Mouse (Mus musculus) ES-Bruce4 (cell line): Measurements from ENCODE around the gene Lama4. TPM values are rescaled to one million over a fixed set of nuclear protein-coding genes. Genes with fewer than 3 reads are reported as not detected.

Experiments used
- H3K27ac ChIP-seq: 2 replicates; pipeline ENCODE4 v1.5.1; 2012; ENCODE audit warnings: low read length, inconsistent platforms; ENCODE audit not compliant: insufficient read depth
- H3K27me3 ChIP-seq: 2 replicates; pipeline ENCODE4 v1.6.1; 2012; ENCODE audit warnings: mild to moderate bottlenecking, low read length, inconsistent platforms; ENCODE audit not compliant: control insufficient read depth, poor library complexity, insufficient read depth, severe bottlenecking
- H3K36me3 ChIP-seq: 2 replicates; pipeline ENCODE4 v1.6.1; 2012; ENCODE audit warnings: inconsistent platforms, mild to moderate bottlenecking, low read length, moderate library complexity; ENCODE audit not compliant: control insufficient read depth, poor library complexity, insufficient read depth, severe bottlenecking
- H3K4me1 ChIP-seq: one replicate; pipeline ENCODE4 v1.8.1; 2011; ENCODE audit warnings: low read length; ENCODE audit not compliant: control insufficient read depth, insufficient read depth
- H3K4me3 ChIP-seq: 2 replicates; pipeline ENCODE4 v1.5.1; 2011; ENCODE audit warnings: low read depth, mild to moderate bottlenecking, low read length
- H3K9ac ChIP-seq: 2 replicates; pipeline ENCODE4 v1.6.1; 2012; ENCODE audit warnings: low read depth, mild to moderate bottlenecking, inconsistent platforms; ENCODE audit not compliant: poor library complexity, severe bottlenecking
- H3K9me3 ChIP-seq: replicated peaks from 2 replicates; pipeline ENCODE4 v1.6.1; 2012; ENCODE audit warnings: mild to moderate bottlenecking, low read length, inconsistent platforms; ENCODE audit not compliant: control insufficient read depth, poor library complexity, insufficient read depth, severe bottlenecking
- CTCF ChIP-seq: IDR thresholded peaks from one replicate; pipeline ENCODE4 v1.8.1; 2011; ENCODE audit warnings: low read depth, low read length
- EP300 ChIP-seq: IDR thresholded peaks from 2 replicates; pipeline ENCODE4 v1.6.1; 2011; ENCODE audit warnings: low read depth, low read length; ENCODE audit not compliant: insufficient read depth
- POLR2A ChIP-seq: IDR thresholded peaks from one replicate; pipeline ENCODE4 v1.8.1; 2011; ENCODE audit warnings: low read length; ENCODE audit not compliant: insufficient read depth
- polyA plus RNA-seq: library from polyadenylated mRNA; stranded (reverse); fragments of >200 nt; gene quantifications from 2 replicates; pipeline ENCODE4 v1.2.4, GENCODE M21; 2011; ENCODE audit warnings: low read depth; ENCODE audit not compliant: missing spikeins, insufficient read depth, insufficient read length

Gene Lama4
- polyA plus RNA-seq, 1 experiment: 1.7 TPM

DNA sequence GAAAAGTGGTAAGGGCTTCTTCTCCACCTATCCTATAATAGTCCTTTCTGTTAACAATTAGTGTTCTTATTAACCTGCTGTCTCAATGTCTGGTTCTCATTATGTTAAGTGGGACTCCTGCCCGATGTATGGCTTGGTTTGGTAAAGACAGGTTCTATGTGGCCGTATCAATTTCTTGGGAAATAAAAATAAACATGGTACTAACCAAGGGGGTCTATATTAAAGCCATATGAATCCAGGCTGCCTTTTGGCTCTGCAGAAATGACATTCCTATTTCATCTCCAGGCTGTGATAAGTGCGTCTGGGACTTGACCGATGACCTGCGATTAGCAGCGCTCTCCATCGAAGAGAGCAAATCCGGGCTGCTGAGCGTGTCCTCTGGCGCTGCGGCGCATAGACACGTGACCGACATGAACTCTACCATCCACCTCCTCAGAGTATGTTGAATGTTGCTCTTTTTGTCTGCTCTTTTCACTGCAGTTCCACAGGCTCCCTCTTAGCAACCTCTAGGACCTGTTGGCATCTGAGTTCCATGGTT lies 64.9 kb downstream of the Lama4 start:
- Histone ChIP-seq H3K27ac (no peak overlapping the region), H3K9ac (no peak overlapping the region), H3K9me3 (no peaks in the 10 kb centered on the region), H3K4me1 (no peaks in the 10 kb centered on the region), H3K36me3 (no peaks in the 10 kb centered on the region), H3K27me3 (no peaks in the 10 kb centered on the region), H3K4me3 (no peak overlapping the region)
- TF ChIP-seq POLR2A (no peak), EP300 (no peak)

DNA sequence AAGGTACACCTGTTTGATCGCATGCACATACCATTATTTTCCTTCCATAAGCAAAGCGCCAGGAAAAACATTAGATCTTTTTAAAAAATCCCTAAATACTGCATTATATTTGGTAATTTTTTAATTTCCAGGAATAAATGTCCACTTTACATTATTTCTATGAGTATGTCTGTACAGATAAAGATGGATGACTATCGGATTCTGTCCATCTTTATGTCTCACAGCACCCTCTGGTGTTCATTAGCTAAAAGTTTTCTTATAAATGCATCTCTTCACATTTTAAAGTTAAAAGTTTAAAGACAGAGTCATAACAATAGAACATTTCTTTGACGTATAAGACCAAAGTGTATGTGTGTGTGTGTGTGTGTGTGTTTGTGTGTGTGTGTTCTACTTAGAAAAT lies 74.2 kb downstream of the Lama4 start:
- TF ChIP-seq POLR2A (no peak), CTCF (no peak), EP300 (no peak)
- Histone ChIP-seq H3K9me3 (no peaks in the 10 kb centered on the region), H3K27ac (no peak overlapping the region), H3K4me1 (no peaks in the 10 kb centered on the region), H3K4me3 (no peak overlapping the region), H3K9ac (no peak overlapping the region), H3K27me3 (no peaks in the 10 kb centered on the region), H3K36me3 (no peaks in the 10 kb centered on the region)

DNA sequence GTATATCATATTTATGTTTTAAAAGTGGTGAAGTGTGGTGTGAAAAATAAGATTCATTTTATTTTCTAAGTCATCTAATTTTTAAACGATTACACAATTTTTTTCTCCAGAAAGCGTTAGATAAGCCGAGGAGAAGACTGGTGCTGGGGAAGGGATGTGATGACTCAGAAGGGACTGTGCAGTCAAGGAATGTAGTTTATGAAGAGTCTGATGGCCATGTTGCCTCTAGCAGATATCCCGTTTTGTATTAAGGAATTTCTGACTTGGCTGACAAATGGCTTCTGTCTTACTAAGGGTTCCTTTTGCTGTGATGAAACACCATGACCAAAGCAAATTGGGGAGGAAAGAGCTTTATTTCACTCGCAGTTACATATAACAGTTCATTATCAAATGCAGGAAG lies 74.7 kb downstream of the Lama4 start:
- no peak for TF ChIP-seq POLR2A
- TF ChIP-seq EP300: no peak
- TF ChIP-seq CTCF: no peak
- H3K4me3 ChIP-seq: no peak overlapping the region
- H3K9me3 ChIP-seq: no peaks in the 10 kb centered on the region
- H3K9ac ChIP-seq: no peak overlapping the region
- no peaks in the 10 kb centered on the region for H3K36me3 ChIP-seq
- no peaks in the 10 kb centered on the region for H3K27me3 ChIP-seq
- H3K4me1 ChIP-seq: no peaks in the 10 kb centered on the region
- no peak overlapping the region for H3K27ac ChIP-seq

DNA sequence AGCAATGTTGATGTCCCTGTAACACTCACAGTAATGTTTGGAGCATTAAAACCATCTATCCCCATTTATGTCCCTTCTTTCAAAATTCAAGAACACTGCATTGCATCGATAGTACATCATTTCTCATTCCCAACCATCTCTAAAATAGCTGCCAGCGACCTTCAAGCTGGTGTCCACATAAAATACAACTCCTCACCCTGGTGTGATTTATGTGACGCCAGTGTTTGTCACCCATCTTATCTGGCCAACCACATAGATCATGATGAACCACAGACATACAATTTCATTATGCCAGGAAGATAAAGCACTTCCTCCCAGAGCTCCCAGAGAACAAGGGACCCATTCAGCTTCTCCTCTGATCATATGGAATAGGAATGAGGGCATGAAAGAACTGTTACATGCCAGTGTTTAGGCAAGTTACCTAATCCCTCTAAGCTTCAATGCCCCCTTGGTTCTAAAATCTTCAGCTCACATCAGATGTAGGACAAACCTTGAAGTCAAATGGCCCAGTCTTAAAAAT lies 79.2 kb downstream of the Lama4 start:
- Histone ChIP-seq H3K36me3 (no peaks in the 10 kb centered on the region), H3K4me1 (no peaks in the 10 kb centered on the region), H3K9me3 (no peaks in the 10 kb centered on the region), H3K27ac (no peak overlapping the region), H3K27me3 (no peaks in the 10 kb centered on the region), H3K4me3 (no peak overlapping the region), H3K9ac (no peak overlapping the region)
- TF ChIP-seq POLR2A: no peak
- TF ChIP-seq EP300: no peak
- TF ChIP-seq CTCF: no peak

DNA sequence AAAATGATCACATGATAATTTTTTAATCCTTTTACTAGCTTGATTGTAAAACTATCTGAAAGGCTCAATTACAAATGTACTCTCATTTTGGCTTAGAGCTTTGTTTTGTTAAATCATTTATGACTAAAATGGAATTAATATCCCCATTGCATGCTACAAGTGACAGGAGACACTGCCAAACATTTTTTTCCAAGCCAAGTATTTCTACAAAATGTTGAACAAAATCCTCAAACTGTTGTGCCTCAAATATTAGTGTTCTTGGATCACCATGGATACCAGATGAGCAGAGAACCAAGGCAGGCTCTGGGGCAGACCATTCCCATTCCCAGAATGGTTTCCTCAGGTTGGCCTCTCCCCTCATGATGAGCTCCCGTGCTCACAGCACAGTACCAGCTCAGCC lies 79.8 kb downstream of the Lama4 start:
- no peak for TF ChIP-seq CTCF
- no peak for TF ChIP-seq POLR2A
- TF ChIP-seq EP300: no peak
- Histone ChIP-seq H3K27ac (no peak overlapping the region), H3K27me3 (no peaks in the 10 kb centered on the region), H3K36me3 (no peaks in the 10 kb centered on the region), H3K4me1 (no peaks in the 10 kb centered on the region), H3K9me3 (no peaks in the 10 kb centered on the region), H3K4me3 (no peak overlapping the region), H3K9ac (no peak overlapping the region)

DNA sequence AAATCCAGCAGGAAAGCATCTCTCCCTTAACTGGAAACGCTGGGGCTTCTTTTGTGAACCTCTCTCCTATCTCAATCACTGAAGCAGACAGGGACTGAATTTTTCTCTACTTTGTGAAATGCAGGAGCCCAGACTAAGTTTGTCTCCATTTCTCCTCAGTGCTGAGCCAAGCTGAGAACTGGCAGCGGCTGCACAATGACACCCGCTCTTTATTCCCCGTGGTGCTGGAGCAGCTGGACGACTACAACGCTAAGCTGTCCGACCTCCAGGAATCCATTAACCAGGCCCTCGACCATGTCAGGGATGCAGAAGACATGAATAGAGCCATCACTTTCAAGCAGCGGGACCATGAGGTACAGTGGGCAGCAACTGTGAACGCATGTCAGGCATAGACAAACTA lies 82.5 kb downstream of the Lama4 start:
- no peak for TF ChIP-seq POLR2A
- no peak for TF ChIP-seq EP300
- TF ChIP-seq CTCF: no peak
- no peaks in the 10 kb centered on the region for H3K9me3 ChIP-seq
- no peaks in the 10 kb centered on the region for H3K4me1 ChIP-seq
- no peaks in the 10 kb centered on the region for H3K27me3 ChIP-seq
- H3K9ac ChIP-seq: no peak overlapping the region
- H3K36me3 ChIP-seq: no peaks in the 10 kb centered on the region
- H3K4me3 ChIP-seq: no peak overlapping the region
- H3K27ac ChIP-seq: no peak overlapping the region
